Mouse (Mus musculus): ENCODE measurements around the gene Olfr311.

GRCm38 (mm10) chr11:58812001-58812400 is 27.1 kb upstream of the Olfr311 start:
- TF ChIP-seq CTCF (IDR thresholded peaks at IDR 0.05; ENCODE audit: low read depth) = peak; percentile 55
- no peak for TF ChIP-seq EP300 (IDR thresholded peaks at IDR 0.05; ENCODE audit: low read depth)
